Mouse (Mus musculus): ENCODE measurements around the gene Cdk20. TPM values are rescaled to one million over a fixed set of nuclear protein-coding genes. Genes with fewer than 3 reads are reported as not detected.

Gene Cdk20
- total and polyA plus RNA-seq, 2 experiments from 2014 or later = 1.9 to 3.5 TPM

DNA sequence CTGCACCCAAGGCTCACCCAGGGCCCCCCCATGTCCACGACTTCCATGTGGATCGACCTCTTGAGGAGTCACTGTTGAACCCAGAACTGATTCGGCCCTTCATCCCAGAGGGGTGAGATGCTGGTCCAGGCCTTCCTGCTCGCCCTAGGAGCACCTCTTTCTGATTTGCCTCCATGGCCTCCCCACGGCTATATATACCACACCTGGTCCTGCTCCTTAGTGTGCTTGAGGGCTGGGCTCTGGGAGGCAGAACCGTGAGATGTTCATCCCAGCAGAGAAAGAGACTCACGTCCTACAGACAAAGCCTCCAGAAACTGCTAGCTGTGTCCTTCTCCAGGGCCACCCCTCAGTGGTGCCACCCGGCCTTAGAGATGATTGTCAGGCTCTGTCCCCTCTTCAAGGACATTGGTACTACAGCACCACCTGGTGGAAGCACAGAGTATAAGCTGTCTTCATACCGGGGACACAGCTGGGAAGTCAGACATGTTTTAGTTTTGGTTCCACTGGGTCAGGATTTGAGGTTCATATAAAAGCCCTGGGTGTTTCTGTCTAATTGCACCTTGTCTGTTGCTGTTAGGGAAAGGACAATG is 6.8 kb downstream of the Cdk20 start:
- DNase-seq (ENCODE audit: low spot score) = peak; percentile 73
- H3K27ac ChIP-seq (ENCODE audit: low read depth) = no peak overlapping the region
- no peak overlapping the region for H3K4me3 ChIP-seq (ENCODE audit: low read depth, low read length)
- no peaks in the 10 kb centered on the region for H3K9me3 ChIP-seq (replicated peaks; ENCODE audit: control insufficient read depth, low read length)
- no peaks in the 10 kb centered on the region for H3K36me3 ChIP-seq (replicated peaks; ENCODE audit: control insufficient read depth, insufficient read depth, low read length)
- 49% methylated on average over 9 of the region's 9 CpGs for WGBS
- no peak overlapping the region for H3K9ac ChIP-seq (replicated peaks; ENCODE audit: low read depth, low read length)
- peak; percentile 72 for ATAC-seq (ENCODE audit: insufficient read depth, low read depth)
- no peaks in the 10 kb centered on the region for H3K4me1 ChIP-seq (ENCODE audit: control insufficient read depth, insufficient read depth)
- TF ChIP-seq CTCF (IDR thresholded peaks at IDR 0.05; ENCODE audit: low read depth) (peak; percentile 92), EP300 (IDR thresholded peaks at IDR 0.05; ENCODE audit: low read depth) (no peak)
- H3K4me2 ChIP-seq (ENCODE audit: low read depth, low read length) = no peak overlapping the region
- no peaks in the 10 kb centered on the region for H3K27me3 ChIP-seq (ENCODE audit: control insufficient read depth, insufficient read depth, low read length)

- ATAC-seq (ENCODE audit: insufficient read depth, low read depth) = no peak
- H3K9me3 ChIP-seq (replicated peaks; ENCODE audit: control insufficient read depth, low read length) = no peaks in the 10 kb centered on the region
- H3K4me3 ChIP-seq (ENCODE audit: low read depth, low read length) = no peak overlapping the region
Observed at GRCm38 (mm10) chr13:64439471-64439870, 7.4 kb downstream of the Cdk20 start.

GRCm38 (mm10) chr13:64440592-64440991 is 8.5 kb downstream of the Cdk20 start:
- no peak overlapping the region for H3K4me3 ChIP-seq (ENCODE audit: low read depth, low read length)
- no peak overlapping the region for H3K4me2 ChIP-seq (ENCODE audit: low read depth, low read length)
- ATAC-seq (ENCODE audit: insufficient read depth, low read depth) = no peak
- no peak overlapping the region for H3K9ac ChIP-seq (replicated peaks; ENCODE audit: low read depth, low read length)
- WGBS = 51% methylated on average over 4 of the region's 4 CpGs
- H3K27me3 ChIP-seq (ENCODE audit: control insufficient read depth, insufficient read depth, low read length) = no peaks in the 10 kb centered on the region
- TF ChIP-seq EP300 (IDR thresholded peaks at IDR 0.05; ENCODE audit: low read depth) = no peak
- no peak for TF ChIP-seq CTCF (IDR thresholded peaks at IDR 0.05; ENCODE audit: low read depth)
- no peaks in the 10 kb centered on the region for H3K36me3 ChIP-seq (replicated peaks; ENCODE audit: control insufficient read depth, insufficient read depth, low read length)
- H3K27ac ChIP-seq (ENCODE audit: low read depth) = no peak overlapping the region
- H3K4me1 ChIP-seq (ENCODE audit: control insufficient read depth, insufficient read depth) = no peaks in the 10 kb centered on the region
- DNase-seq (ENCODE audit: low spot score) = no peak
- H3K9me3 ChIP-seq (replicated peaks; ENCODE audit: control insufficient read depth, low read length) = no peaks in the 10 kb centered on the region

More at GRCm38 (mm10) chr13:64439471-64439870, 7.4 kb downstream of the Cdk20 start:
- no peak overlapping the region for H3K27ac ChIP-seq (ENCODE audit: low read depth)
- H3K36me3 ChIP-seq (replicated peaks; ENCODE audit: control insufficient read depth, insufficient read depth, low read length) = no peaks in the 10 kb centered on the region
- DNase-seq (ENCODE audit: low spot score) = no peak
- H3K4me1 ChIP-seq (ENCODE audit: control insufficient read depth, insufficient read depth) = no peaks in the 10 kb centered on the region
- no peak overlapping the region for H3K4me2 ChIP-seq (ENCODE audit: low read depth, low read length)
- H3K27me3 ChIP-seq (ENCODE audit: control insufficient read depth, insufficient read depth, low read length) = no peaks in the 10 kb centered on the region
- 64% methylated on average over 5 of the region's 5 CpGs for WGBS
- no peak overlapping the region for H3K9ac ChIP-seq (replicated peaks; ENCODE audit: low read depth, low read length)
- TF ChIP-seq EP300 (IDR thresholded peaks at IDR 0.05; ENCODE audit: low read depth) = no peak
- TF ChIP-seq CTCF (IDR thresholded peaks at IDR 0.05; ENCODE audit: low read depth) = no peak

DNA sequence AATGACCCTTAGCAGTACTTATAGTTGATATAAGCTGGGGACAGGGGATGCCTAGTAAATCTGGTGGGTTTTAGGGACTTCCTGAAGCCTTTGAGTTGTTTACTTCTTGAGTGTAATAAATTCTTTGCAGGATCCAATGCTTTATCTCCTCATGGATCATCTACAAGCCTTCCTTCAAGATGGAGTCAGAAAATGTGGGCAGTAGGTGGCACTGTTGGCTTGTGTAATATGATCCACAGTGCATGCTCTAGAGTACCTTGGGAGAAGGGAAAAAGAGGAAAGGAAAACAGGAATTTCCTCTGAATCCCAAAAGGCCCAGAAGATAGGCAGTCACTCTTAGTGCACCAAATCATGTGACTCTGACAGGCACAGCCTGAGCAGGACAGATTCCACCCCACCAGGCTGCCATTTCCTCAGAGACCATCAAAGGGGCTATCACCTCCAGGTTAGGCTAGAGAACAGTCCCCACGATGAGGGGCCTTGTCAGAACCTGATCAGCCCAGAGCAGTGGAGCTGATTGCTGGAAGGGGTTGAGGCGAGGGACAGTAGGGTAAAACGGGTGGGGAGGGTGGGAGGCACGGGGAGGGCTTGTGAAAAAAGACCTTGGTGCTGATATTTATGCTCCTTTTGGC is 11.3 kb downstream of the Cdk20 start:
- no peak overlapping the region for H3K27ac ChIP-seq (ENCODE audit: low read depth)
- DNase-seq (ENCODE audit: low spot score) = peak; percentile 47
- H3K27me3 ChIP-seq (ENCODE audit: control insufficient read depth, insufficient read depth, low read length) = no peaks in the 10 kb centered on the region
- peak; percentile 57 for TF ChIP-seq CTCF (IDR thresholded peaks at IDR 0.05; ENCODE audit: low read depth)
- TF ChIP-seq EP300 (IDR thresholded peaks at IDR 0.05; ENCODE audit: low read depth) = no peak
- H3K36me3 ChIP-seq (replicated peaks; ENCODE audit: control insufficient read depth, insufficient read depth, low read length) = no peaks in the 10 kb centered on the region
- H3K4me3 ChIP-seq (ENCODE audit: low read depth, low read length) = no peak overlapping the region
- H3K4me1 ChIP-seq (ENCODE audit: control insufficient read depth, insufficient read depth) = no peaks in the 10 kb centered on the region
- no peaks in the 10 kb centered on the region for H3K9me3 ChIP-seq (replicated peaks; ENCODE audit: control insufficient read depth, low read length)
- H3K9ac ChIP-seq (replicated peaks; ENCODE audit: low read depth, low read length) = no peak overlapping the region
- no peak overlapping the region for H3K4me2 ChIP-seq (ENCODE audit: low read depth, low read length)
- ATAC-seq (ENCODE audit: insufficient read depth, low read depth) = 0 out of 2 replicates have a peak, but pooled peaks have one; percentile 24
- WGBS = 63% methylated on average over 4 of the region's 4 CpGs

DNA sequence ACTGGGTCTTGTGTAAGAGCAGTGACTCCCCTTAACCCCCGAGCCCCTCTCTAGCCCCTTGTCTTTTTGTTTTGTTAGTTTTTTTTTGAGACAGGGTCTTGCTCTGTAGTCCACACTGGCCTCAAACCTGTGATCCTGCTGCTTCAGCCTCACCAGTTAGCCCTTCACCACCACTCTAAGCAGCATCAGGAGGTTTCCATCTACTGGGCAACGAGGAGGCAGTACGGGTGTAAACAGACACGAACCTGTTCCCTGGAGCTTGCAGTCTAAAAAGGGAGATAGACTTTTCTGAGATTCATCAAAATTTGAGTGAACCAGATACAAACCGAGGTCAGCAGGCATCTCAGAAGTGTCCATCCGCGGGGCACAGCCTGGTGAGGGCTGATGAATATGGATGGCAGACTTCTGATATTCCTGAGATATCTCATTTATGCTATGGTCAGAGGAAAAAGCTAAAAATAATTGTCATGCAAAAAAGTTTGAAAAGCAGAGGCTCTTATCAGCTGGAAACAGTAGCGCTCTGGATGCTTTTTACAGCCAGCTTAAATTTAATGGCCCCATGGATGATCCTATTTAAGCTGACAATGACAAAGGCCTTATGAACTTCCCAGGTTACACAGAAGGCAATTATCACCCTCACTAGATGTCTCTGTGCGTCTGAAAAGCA is 13.3 kb downstream of the Cdk20 start:
- Histone ChIP-seq H3K27ac (ENCODE audit: low read depth) (no peak overlapping the region), H3K9me3 (replicated peaks; ENCODE audit: control insufficient read depth, low read length) (no peaks in the 10 kb centered on the region), H3K9ac (replicated peaks; ENCODE audit: low read depth, low read length) (no peak overlapping the region), H3K36me3 (replicated peaks; ENCODE audit: control insufficient read depth, insufficient read depth, low read length) (no peaks in the 10 kb centered on the region), H3K4me1 (ENCODE audit: control insufficient read depth, insufficient read depth) (no peaks in the 10 kb centered on the region), H3K4me3 (ENCODE audit: low read depth, low read length) (no peak overlapping the region), H3K27me3 (ENCODE audit: control insufficient read depth, insufficient read depth, low read length) (no peaks in the 10 kb centered on the region), H3K4me2 (ENCODE audit: low read depth, low read length) (no peak overlapping the region)
- no peak for DNase-seq (ENCODE audit: low spot score)
- 63% methylated on average over 9 of the region's 9 CpGs for WGBS
- ATAC-seq (ENCODE audit: insufficient read depth, low read depth) = no peak
- TF ChIP-seq EP300 (IDR thresholded peaks at IDR 0.05; ENCODE audit: low read depth) (no peak), CTCF (IDR thresholded peaks at IDR 0.05; ENCODE audit: low read depth) (no peak)
